Mouse (Mus musculus): ENCODE data around the gene Sorcs3.

- TF ChIP-seq POLR2A (IDR thresholded peaks at IDR 0.05; ENCODE audit: low read depth, low read length) = no peak
- TF ChIP-seq CTCF (IDR thresholded peaks at IDR 0.05; ENCODE audit: extremely low read depth, insufficient read length, insufficient replicate concordance, low read depth, low read length) = no peak
Measured at GRCm38 (mm10) chr19:48782024-48782721, 576.3 kb downstream of the Sorcs3 start.
